Mouse (Mus musculus) small intestine, adult 2 months (tissue): ENCODE results near the gene Isg20. TPM values are rescaled to one million over a fixed set of nuclear protein-coding genes. Genes with fewer than 3 reads are reported as not detected.

Experiments used
- H3K27ac ChIP-seq: fragments of 200-500 bp; 2 replicates; pipeline ENCODE4 v1.5.1; 2012; ENCODE audit warnings: low read depth, low read length, control low read depth, inconsistent platforms; ENCODE audit not compliant: insufficient read depth
- H3K27me3 ChIP-seq: fragments of 200-500 bp; 2 replicates; pipeline ENCODE4 v1.6.1; 2012; ENCODE audit warnings: mild to moderate bottlenecking, moderate library complexity, low read length, inconsistent platforms; ENCODE audit not compliant: control insufficient read depth, insufficient read depth
- H3K36me3 ChIP-seq: fragments of 200-500 bp; 2 replicates; pipeline ENCODE4 v1.6.1; 2012; ENCODE audit warnings: mild to moderate bottlenecking, low read length, control low read depth, inconsistent platforms; ENCODE audit not compliant: control insufficient read depth, insufficient read depth
- H3K4me1 ChIP-seq: fragments of 200-500 bp; 2 replicates; pipeline ENCODE4 v1.6.1; 2012; ENCODE audit warnings: low read length, inconsistent platforms, mixed read lengths; ENCODE audit not compliant: control insufficient read depth, insufficient read depth, insufficient read length
- H3K4me3 ChIP-seq: fragments of 200-500 bp; 2 replicates; pipeline ENCODE4 v1.5.1; 2012; ENCODE audit warnings: low read depth, mild to moderate bottlenecking, control low read depth, inconsistent platforms, low read length, moderate library complexity
- CTCF ChIP-seq: fragments of 200-500 bp; IDR thresholded peaks from 2 replicates; pipeline ENCODE4 v1.5.1; 2012; ENCODE audit warnings: low read depth, mild to moderate bottlenecking, control low read depth, inconsistent platforms, low read length, moderate library complexity, mixed read lengths; ENCODE audit not compliant: insufficient replicate concordance, insufficient read length; ENCODE audit errors: extremely low read depth
- POLR2A ChIP-seq: fragments of 200-500 bp; IDR thresholded peaks from 2 replicates; pipeline ENCODE4 v1.6.1; 2012; ENCODE audit warnings: low read depth, mild to moderate bottlenecking, control low read depth, inconsistent platforms, low read length, moderate library complexity
- WGBS: fragments of 180-500 bp; shearing (Covaris S2); methylation state at CpG from one replicate; pipeline ENCODE4 v1.1.7; 2018; 5-methylcytosine and 5-hydroxymethylcytosine counted together
- polyA plus RNA-seq: library from polyadenylated mRNA; depleted of rRNA; stranded (reverse); fragments of >200 nt; gene quantifications from 2 replicates; pipeline ENCODE4 v1.2.3, GENCODE M21; 2012

Gene Isg20
- polyA plus RNA-seq, 1 experiment, result 22.3 TPM

DNA sequence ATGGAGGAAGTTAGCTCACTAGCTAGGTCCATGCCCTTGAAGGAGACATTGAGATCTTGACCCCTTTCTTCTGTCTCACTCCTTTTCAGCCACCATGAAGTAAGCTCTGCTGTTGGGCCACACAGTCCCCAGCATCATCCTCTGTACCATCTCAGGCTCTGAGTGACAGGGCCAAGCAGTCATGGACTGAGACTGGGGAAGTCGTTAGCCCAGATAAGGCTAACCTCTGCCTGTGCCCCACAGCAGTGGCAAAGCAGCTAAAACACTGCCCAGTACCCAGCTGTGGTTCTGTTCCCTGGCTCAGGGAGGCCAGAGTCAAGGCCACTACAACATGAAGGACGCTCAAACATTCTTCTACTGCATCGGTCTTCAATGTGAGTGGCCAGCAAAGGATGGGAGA lies 14.0 kb downstream of the Isg20 start:
- TF ChIP-seq CTCF, result no peak
- no peak for TF ChIP-seq POLR2A
- no peaks in the 10 kb centered on the region for H3K36me3 ChIP-seq
- 56% methylated on average over 3 of the region's 3 CpGs for WGBS
- H3K4me1 ChIP-seq, result no peaks in the 10 kb centered on the region
- no peak overlapping the region for H3K27ac ChIP-seq
- H3K27me3 ChIP-seq, result no peaks in the 10 kb centered on the region
- H3K4me3 ChIP-seq, result no peak overlapping the region

DNA sequence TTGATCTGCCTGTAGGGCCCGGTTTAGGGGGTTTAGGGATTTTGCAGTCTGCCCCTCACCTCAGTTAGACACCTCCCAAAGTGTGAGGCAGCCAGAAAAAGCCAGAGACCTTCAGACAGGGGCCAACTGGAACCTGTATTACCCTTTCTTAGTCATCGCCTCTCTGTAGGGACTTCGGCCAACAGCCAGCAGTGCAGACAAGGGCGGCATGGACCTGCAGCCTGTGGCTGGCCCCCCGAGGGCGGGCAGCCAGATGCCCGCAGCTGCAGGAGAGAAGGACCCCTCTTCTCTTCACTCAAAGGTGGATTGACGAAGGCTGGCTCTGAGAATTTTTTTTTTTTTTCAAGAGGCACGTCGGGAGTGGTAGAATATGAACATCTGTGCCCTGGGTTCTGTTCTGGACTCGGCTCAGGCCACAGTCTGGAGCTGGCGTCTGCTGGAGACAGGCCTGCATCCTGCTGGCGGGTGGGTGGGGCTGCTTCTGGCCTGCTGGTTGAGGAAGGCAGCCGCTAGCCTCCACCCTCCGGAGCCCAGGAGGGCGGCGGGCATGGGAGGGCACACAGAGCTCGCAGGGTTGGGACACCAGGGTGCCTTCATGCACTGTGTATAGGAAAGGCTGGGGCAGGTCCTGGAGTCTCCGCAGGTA lies 25.9 kb downstream of the Isg20 start:
- Histone ChIP-seq H3K4me1 (no peaks in the 10 kb centered on the region), H3K27me3 (no peaks in the 10 kb centered on the region), H3K4me3 (no peak overlapping the region), H3K36me3 (no peaks in the 10 kb centered on the region), H3K27ac (no peak overlapping the region)
- WGBS, result 48% methylated on average over 19 of the region's 19 CpGs
- TF ChIP-seq POLR2A, result no peak
- TF ChIP-seq CTCF, result no peak

DNA sequence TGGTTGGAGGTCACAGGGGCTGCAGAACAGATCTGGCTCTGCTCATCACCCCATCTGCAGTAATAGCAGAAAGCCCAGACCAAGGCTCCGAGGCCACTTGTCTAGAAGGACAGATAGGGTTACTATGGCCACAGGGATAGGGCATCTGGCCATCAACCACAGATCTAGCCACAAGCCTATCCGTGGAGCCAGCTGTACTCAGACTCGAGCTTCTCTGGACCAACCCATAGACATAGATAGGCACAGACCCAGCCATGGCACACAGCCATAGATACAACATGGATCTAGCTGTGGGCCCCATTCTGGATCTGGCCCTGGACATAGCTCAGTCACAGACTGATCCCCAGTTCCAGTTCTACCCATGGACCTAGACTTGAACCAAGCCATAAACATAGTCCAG lies 27.7 kb downstream of the Isg20 start:
- Histone ChIP-seq H3K36me3 (no peaks in the 10 kb centered on the region), H3K27me3 (no peaks in the 10 kb centered on the region), H3K27ac (no peak overlapping the region), H3K4me3 (no peak overlapping the region), H3K4me1 (no peaks in the 10 kb centered on the region)
- WGBS, result 75% methylated on average over 3 of the region's 3 CpGs
- TF ChIP-seq CTCF (no peak), POLR2A (no peak)

DNA sequence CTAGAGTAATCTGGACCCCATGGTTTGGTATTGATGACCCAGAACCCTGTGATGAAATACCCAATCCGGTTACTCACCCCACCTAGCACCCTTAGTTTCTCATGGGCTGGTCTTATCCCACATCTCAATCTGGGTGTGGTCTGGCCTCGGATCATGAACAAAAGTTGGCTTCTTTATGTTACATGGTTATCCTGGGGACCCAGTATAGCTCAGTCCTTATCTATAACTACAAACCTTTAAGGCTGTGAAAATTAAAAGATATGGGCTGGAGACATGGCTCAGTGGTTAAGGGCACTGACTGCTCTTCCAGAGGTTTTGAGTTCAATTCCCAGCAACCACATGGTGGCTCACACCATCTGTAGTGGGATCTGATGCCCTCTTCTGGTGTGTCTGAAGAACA lies 29.3 kb downstream of the Isg20 start:
- Histone ChIP-seq H3K27me3 (no peaks in the 10 kb centered on the region), H3K4me1 (no peaks in the 10 kb centered on the region), H3K27ac (no peak overlapping the region), H3K36me3 (no peaks in the 10 kb centered on the region), H3K4me3 (no peak overlapping the region)
- WGBS, result 65% methylated on average over 2 of the region's 2 CpGs
- TF ChIP-seq POLR2A (no peak), CTCF (no peak)

DNA sequence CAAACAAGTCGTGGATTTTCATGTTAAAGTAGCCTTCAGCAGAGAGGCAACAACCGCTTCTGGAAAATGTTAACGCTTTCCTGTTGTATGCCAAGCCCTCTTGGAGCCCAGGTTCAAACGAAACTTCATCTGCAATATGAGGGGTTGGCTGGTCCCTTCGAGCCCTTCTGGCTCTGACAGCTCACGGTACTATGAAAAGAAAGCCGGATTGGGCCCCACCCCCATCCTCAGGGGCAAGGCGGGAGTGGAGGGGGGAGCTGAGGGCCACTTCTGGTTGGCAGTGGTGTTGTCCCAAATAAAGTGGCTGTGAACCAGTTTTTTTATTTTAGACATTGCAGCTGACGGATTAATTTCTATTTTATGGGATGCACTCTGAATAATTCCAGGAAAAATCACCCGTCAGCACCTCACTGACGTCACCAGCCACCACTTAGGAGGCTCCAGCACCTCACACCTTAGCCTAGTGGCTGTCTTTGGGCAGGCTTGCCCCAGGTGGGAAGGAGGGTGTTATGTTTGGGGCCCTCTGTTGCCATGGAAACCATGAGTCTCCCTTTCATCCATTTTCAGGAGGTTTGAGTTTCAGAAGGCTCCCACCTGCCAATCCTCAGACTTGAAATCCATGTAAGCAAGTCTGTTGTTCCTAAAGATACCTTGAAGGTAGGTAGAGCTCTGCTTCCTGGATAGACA lies 40.8 kb downstream of the Isg20 start:
- Histone ChIP-seq H3K4me1 (no peaks in the 10 kb centered on the region), H3K27ac (no peak overlapping the region), H3K36me3 (no peaks in the 10 kb centered on the region), H3K27me3 (no peaks in the 10 kb centered on the region), H3K4me3 (no peak overlapping the region)
- WGBS, result 26% methylated on average over 11 of the region's 11 CpGs
- TF ChIP-seq CTCF (no peak), POLR2A (no peak)

DNA sequence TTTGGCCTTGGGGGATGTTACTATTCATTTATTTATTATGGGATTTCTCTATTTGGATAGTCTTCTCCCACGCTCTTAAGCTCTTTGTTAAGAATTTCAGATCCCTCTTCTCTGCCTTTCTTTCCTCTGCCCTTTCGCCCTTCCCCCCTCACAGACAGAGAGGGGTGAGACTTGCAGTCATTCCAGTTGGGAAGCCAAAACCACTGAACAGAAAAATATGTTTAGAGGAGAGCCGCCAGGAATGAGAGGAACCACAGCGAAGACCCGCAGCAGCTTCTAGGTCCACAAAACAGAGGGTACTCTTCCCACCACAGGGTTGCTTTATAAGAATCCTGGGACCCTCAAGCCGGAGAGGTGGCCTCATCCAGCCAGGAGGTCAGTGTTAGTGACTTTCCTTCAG lies 41.4 kb downstream of the Isg20 start:
- 62% methylated on average over 6 of the region's 6 CpGs for WGBS
- TF ChIP-seq CTCF (no peak), POLR2A (no peak)
- no peaks in the 10 kb centered on the region for H3K27me3 ChIP-seq

DNA sequence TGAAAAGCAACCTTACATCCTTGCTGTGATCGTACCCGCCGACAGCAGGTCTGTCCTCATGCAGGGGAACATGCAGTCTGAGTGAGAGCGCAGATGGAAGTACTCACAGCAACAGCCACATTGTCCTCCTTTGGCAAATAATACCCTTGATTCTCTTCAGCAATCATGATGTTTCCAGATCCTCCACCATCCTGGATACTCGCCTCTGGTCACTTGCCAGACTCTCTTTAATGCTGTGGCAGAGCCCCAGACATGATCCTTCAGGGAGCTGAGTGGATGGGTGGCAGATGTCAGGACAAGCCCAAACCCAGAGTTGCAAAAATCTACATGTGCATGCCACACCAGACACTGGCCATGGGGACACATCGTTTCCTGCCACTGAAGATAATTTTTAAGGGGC lies 41.9 kb downstream of the Isg20 start:
- TF ChIP-seq POLR2A (no peak), CTCF (no peak)
- Histone ChIP-seq H3K27ac (no peak overlapping the region), H3K36me3 (no peaks in the 10 kb centered on the region), H3K4me1 (no peaks in the 10 kb centered on the region), H3K27me3 (no peaks in the 10 kb centered on the region), H3K4me3 (no peak overlapping the region)
- 80% methylated on average over 6 of the region's 6 CpGs for WGBS

More for the DNA sequence above, 41.4 kb downstream of the Isg20 start:
- Histone ChIP-seq H3K4me3 (no peak overlapping the region), H3K36me3 (no peaks in the 10 kb centered on the region), H3K27ac (no peak overlapping the region), H3K4me1 (no peaks in the 10 kb centered on the region)
